Mouse (Mus musculus): ENCODE measurements at regions not wholly inside any gene's neighbourhood (a gene's known extent, or its start where the extent isn't known, plus 50 kb on each side); places are given as distances from the start of the nearest gene placed in this dataset.

GRCm38 (mm10) chr1:143053599-143053998 lies 586.9 kb upstream of the B3galt2 start:
- TF ChIP-seq EP300 (IDR thresholded peaks at IDR 0.05; ENCODE audit: insufficient read depth, low read depth, low read length) (no peak), POLR2A (IDR thresholded peaks at IDR 0.05; ENCODE audit: insufficient read depth, low read length) (no peak)
